Mouse (Mus musculus) embryonic facial prominence, embryonic 13.5 days (tissue): ENCODE measurements around the gene Stk24. TPM values are rescaled to one million over a fixed set of nuclear protein-coding genes. Genes with fewer than 3 reads are reported as not detected.

ENCODE experiments used
- ATAC-seq: fragments of 200-750 bp; cut with Nextera tagmentation; 2 replicates; pipeline ENCODE4 v1.8.0; 2017; ENCODE audit warnings: low read depth; ENCODE audit not compliant: insufficient number of reproducible peaks, insufficient read depth, low FRiP score, low TSS enrichment
- H3K27ac ChIP-seq: fragments of 300-500 bp; sonication (generic); 2 replicates; pipeline ENCODE4 v1.5.1; 2015; ENCODE audit warnings: moderate library complexity, mild to moderate bottlenecking, inconsistent platforms
- H3K27me3 ChIP-seq: fragments of 300-500 bp; sonication (generic); 2 replicates; pipeline ENCODE4 v1.6.1; 2015; ENCODE audit warnings: mild to moderate bottlenecking, inconsistent platforms
- H3K36me3 ChIP-seq: fragments of 300-500 bp; sonication (generic); 2 replicates; pipeline ENCODE4 v1.6.1; 2015; ENCODE audit warnings: mild to moderate bottlenecking, inconsistent platforms
- H3K4me1 ChIP-seq: fragments of 300-500 bp; sonication (generic); 2 replicates; pipeline ENCODE4 v1.6.1; 2015; ENCODE audit warnings: inconsistent platforms
- H3K4me2 ChIP-seq: fragments of 300-500 bp; sonication (generic); 2 replicates; pipeline ENCODE4 v1.6.1; 2015; ENCODE audit warnings: moderate library complexity, mild to moderate bottlenecking, inconsistent platforms
- H3K4me3 ChIP-seq: fragments of 300-500 bp; sonication (generic); 2 replicates; pipeline ENCODE4 v1.5.1; 2015; ENCODE audit warnings: mild to moderate bottlenecking, inconsistent platforms
- H3K9ac ChIP-seq: fragments of 300-500 bp; sonication (generic); 2 replicates; pipeline ENCODE4 v1.6.1; 2015; ENCODE audit warnings: mild to moderate bottlenecking, inconsistent platforms
- H3K9me3 ChIP-seq: fragments of 300-500 bp; sonication (generic); 2 replicates; pipeline ENCODE4 v1.6.1; 2016; ENCODE audit warnings: inconsistent platforms
- WGBS: fragments of 180-500 bp; shearing (Covaris S2); methylation state at CpG from one replicate; pipeline ENCODE4 v1.1.7; 2015; ENCODE audit warnings: mixed read lengths; 5-methylcytosine and 5-hydroxymethylcytosine counted together
- polyA plus RNA-seq: library from polyadenylated mRNA; unstranded; fragments of >200 nt; fragmentation: Nextera tagmentation; extraction: Ambion mirVana; gene quantifications from 2 replicates; pipeline ENCODE4 v1.2.1, GENCODE M21; 2015

Stk24 gene
- polyA plus RNA-seq, 1 experiment from 2014 or later = 41.2 TPM

DNA sequence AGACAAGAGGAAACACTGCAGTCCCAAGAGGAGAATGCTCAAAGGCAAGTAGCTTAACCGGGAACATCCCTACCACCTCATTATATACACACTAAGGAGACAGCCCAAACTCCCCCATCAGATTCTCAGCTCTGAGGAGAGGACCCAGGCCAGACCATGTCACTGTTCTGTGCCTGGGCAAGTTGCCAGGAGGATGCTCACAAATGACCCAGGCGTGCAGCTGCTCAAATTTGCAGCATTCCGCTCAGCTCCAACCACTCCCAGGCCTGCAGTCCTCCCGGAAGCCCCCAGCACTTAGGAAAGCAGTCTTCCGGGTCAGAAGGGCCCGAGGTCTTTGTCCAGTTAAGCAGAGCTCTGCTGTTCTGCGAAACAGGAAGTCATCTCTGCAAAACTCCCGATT, 31.6 kb downstream of the Stk24 start:
- no peaks in the 10 kb centered on the region for H3K36me3 ChIP-seq
- H3K9ac ChIP-seq = no peak overlapping the region
- H3K9me3 ChIP-seq = no peaks in the 10 kb centered on the region
- no peak overlapping the region for H3K4me3 ChIP-seq
- peak; percentile 21; the same call in 1 of the 2 replicates for ATAC-seq
- no peak overlapping the region for H3K4me2 ChIP-seq
- no peak overlapping the region for H3K27ac ChIP-seq
- 41% methylated on average over 8 of the region's 8 CpGs for WGBS
- no peaks in the 10 kb centered on the region for H3K27me3 ChIP-seq
- peaks cover 60% of the 10 kb centered on the region for H3K4me1 ChIP-seq

- H3K4me2 ChIP-seq = no peak overlapping the region
- H3K27me3 ChIP-seq = no peaks in the 10 kb centered on the region
- no peak for ATAC-seq
- H3K36me3 ChIP-seq = no peaks in the 10 kb centered on the region
- H3K9me3 ChIP-seq = no peaks in the 10 kb centered on the region
- WGBS = 85% methylated on average over 10 of the region's 10 CpGs
- H3K9ac ChIP-seq = no peak overlapping the region
- H3K4me3 ChIP-seq = no peak overlapping the region
- H3K27ac ChIP-seq = no peak overlapping the region
- peaks cover 56% of the 10 kb centered on the region for H3K4me1 ChIP-seq
These were observed 32.7 kb downstream of the Stk24 start for GRCm38 (mm10) chr14:121347134-121347533.

- WGBS = 80% methylated on average over 4 of the region's 4 CpGs
- Histone ChIP-seq H3K4me3 (no peak overlapping the region), H3K36me3 (no peaks in the 10 kb centered on the region), H3K9me3 (no peaks in the 10 kb centered on the region), H3K27me3 (no peaks in the 10 kb centered on the region), H3K4me1 (peaks cover 52% of the 10 kb centered on the region), H3K4me2 (no peak overlapping the region), H3K9ac (no peak overlapping the region), H3K27ac (no peak overlapping the region)
- no peak for ATAC-seq
These were observed 33.2 kb downstream of the Stk24 start for GRCm38 (mm10) chr14:121346654-121347053.

- H3K4me1 ChIP-seq = peaks cover 54% of the 10 kb centered on the region
- no peak for ATAC-seq
- WGBS = 86% methylated on average over 4 of the region's 4 CpGs
These were observed 33.8 kb downstream of the Stk24 start for GRCm38 (mm10) chr14:121346053-121346452.

DNA sequence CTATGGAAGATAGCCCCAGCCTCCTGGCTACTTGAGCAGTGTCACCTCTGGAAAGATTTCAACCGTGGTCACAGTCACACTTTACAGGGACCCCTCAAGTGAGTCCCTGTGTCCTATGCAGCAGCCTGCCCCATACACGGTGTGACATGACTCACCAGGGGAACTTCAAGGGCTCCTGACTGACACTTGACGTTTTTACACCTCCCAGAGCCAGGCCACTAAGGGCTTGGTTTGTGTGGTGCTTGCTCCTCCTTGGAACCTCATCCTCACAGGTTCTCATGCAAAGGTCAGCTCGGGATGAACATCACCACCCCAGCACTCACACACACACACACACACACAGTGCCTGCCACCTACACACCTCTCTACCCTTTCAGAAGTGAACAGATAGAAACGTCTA, 34.9 kb downstream of the Stk24 start:
- H3K36me3 ChIP-seq = no peaks in the 10 kb centered on the region
- no peaks in the 10 kb centered on the region for H3K27me3 ChIP-seq
- peaks cover 64% of the 10 kb centered on the region for H3K4me1 ChIP-seq
- H3K4me3 ChIP-seq = no peak overlapping the region
- no peak overlapping the region for H3K9ac ChIP-seq
- WGBS = 65% methylated on average over 5 of the region's 5 CpGs
- no peak for ATAC-seq
- no peaks in the 10 kb centered on the region for H3K9me3 ChIP-seq
- no peak overlapping the region for H3K27ac ChIP-seq
- no peak overlapping the region for H3K4me2 ChIP-seq

More at GRCm38 (mm10) chr14:121346053-121346452, 33.8 kb downstream of the Stk24 start:
- Histone ChIP-seq H3K27ac (no peak overlapping the region), H3K36me3 (no peaks in the 10 kb centered on the region), H3K4me2 (no peak overlapping the region), H3K4me3 (no peak overlapping the region), H3K9me3 (no peaks in the 10 kb centered on the region), H3K9ac (no peak overlapping the region), H3K27me3 (no peaks in the 10 kb centered on the region)

DNA sequence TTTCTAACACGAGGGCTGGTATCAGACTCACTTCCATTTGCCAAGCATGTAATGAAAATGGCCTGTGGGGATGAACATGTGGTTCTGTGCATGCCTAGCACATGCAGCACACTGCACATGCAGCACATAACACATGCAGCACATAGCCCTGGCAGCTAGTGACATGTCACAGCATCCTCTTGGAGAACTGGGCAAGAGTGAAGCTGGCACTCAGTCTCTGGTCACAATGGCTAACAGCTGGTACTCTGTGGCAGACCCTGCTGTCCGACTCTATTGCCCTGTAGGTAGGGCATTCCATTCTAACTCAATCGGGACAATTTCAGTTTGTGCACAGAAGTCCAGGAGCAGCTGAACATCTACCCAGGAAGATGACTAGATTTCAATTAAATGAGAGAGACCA, 36.9 kb downstream of the Stk24 start:
- Histone ChIP-seq H3K27me3 (no peaks in the 10 kb centered on the region), H3K9ac (no peak overlapping the region), H3K4me3 (no peak overlapping the region), H3K36me3 (no peaks in the 10 kb centered on the region), H3K4me2 (no peak overlapping the region), H3K27ac (no peak overlapping the region), H3K9me3 (no peaks in the 10 kb centered on the region), H3K4me1 (peaks cover 54% of the 10 kb centered on the region)
- no peak for ATAC-seq
- 80% methylated on average over 3 of the region's 3 CpGs for whole genome bisulfite sequencing

DNA sequence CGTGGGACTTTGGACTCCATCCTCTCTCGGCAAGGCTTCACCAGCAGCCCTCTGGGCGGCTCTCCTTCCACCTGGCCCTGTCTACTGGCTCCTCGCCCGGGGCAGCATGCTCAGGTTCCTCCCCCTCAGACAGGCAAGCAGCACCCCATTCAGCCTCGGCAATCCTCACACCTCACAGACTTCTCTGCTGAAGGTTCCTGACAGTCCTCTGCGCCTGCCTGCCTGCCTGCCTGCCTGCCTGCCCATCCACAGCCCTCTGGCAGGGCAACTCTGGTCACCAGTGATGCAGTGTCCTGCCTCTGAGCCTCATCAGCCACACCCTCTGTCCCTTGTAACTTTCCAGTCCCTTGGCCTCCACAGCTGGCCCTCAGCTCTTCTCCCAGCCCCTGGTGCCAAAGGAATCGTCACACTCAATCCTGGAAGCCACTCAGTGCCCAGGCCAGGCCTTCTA, 39.8 kb downstream of the Stk24 start:
- Histone ChIP-seq H3K4me2 (no peak overlapping the region), H3K4me3 (no peak overlapping the region), H3K27me3 (no peaks in the 10 kb centered on the region), H3K27ac (no peak overlapping the region), H3K4me1 (peaks cover 33% of the 10 kb centered on the region), H3K36me3 (peaks cover 28% of the 10 kb centered on the region), H3K9ac (no peak overlapping the region), H3K9me3 (no peaks in the 10 kb centered on the region)
- no peak for ATAC-seq
- WGBS = 64% methylated on average over 8 of the region's 8 CpGs

DNA sequence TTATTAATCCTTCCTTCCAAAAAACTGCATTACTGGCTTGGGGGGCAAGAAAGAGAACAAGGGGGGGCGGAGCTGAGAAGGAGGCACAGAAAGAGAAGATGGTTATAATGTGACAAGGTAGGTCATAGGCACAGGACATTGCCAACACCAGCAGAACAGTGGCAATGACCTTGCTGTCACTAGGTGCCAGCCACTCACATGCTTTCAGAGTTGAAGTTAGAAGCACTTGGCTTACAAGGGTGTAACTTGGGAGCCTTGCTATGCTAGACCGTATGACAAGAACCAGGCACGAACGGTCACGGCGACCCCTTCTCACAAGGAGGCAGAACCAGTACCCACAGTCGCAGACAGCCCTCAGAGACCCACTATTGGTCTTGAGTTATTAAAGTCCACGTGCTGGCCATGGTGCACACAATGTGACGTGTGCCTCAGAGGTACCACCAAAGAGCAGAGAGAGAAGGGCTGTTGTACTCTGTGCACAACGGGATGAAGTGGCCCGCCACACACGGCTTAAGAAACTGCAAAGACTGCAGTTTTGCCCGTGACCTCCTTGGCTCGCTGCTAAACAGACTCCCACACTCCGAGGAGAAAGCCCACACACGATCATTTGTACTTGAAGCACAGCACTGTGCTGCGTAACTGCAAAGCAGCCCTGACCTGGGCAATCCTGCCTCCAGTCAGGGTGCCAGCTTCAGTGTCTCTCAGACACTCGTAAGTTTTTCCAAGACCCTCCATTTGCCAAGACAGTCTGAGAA, 40.8 kb downstream of the Stk24 start:
- ATAC-seq = no peak
- 81% methylated on average over 18 of the region's 18 CpGs for WGBS

GRCm38 (mm10) chr14:121330090-121330408, 49.8 kb downstream of the Stk24 start:
- Histone ChIP-seq H3K4me1 (peaks cover 33% of the 10 kb centered on the region), H3K9ac (no peak overlapping the region), H3K4me2 (no peak overlapping the region), H3K4me3 (no peak overlapping the region), H3K36me3 (peaks cover 15% of the 10 kb centered on the region), H3K27ac (no peak overlapping the region), H3K27me3 (no peaks in the 10 kb centered on the region), H3K9me3 (no peaks in the 10 kb centered on the region)
- no peak for ATAC-seq
- 73% methylated on average over 3 of the region's 3 CpGs for WGBS

More for the DNA sequence above, 40.8 kb downstream of the Stk24 start:
- Histone ChIP-seq H3K9ac (no peak overlapping the region), H3K4me3 (no peak overlapping the region), H3K27ac (no peak overlapping the region), H3K4me2 (no peak overlapping the region), H3K27me3 (no peaks in the 10 kb centered on the region), H3K36me3 (peaks cover 34% of the 10 kb centered on the region), H3K4me1 (peaks cover 27% of the 10 kb centered on the region), H3K9me3 (no peaks in the 10 kb centered on the region)

- WGBS = 48% methylated on average over 5 of the region's 5 CpGs
- H3K27ac ChIP-seq = no peak overlapping the region
- H3K9ac ChIP-seq = no peak overlapping the region
- no peak overlapping the region for H3K4me2 ChIP-seq
- no peak overlapping the region for H3K4me3 ChIP-seq
- peaks cover 10% of the 10 kb centered on the region for H3K36me3 ChIP-seq
- peaks cover 38% of the 10 kb centered on the region for H3K4me1 ChIP-seq
- no peak for ATAC-seq
- no peaks in the 10 kb centered on the region for H3K9me3 ChIP-seq
- H3K27me3 ChIP-seq = no peaks in the 10 kb centered on the region
These were observed 50.3 kb downstream of the Stk24 start for GRCm38 (mm10) chr14:121329401-121330089.

- Histone ChIP-seq H3K4me2 (no peak overlapping the region), H3K36me3 (peaks cover 9% of the 10 kb centered on the region; the same call in 1 of the 2 replicates), H3K9me3 (no peaks in the 10 kb centered on the region), H3K27ac (no peak overlapping the region), H3K9ac (no peak overlapping the region), H3K4me3 (no peak overlapping the region), H3K27me3 (no peaks in the 10 kb centered on the region), H3K4me1 (peaks cover 44% of the 10 kb centered on the region)
- ATAC-seq = no peak
- 75% methylated on average over 5 of the region's 5 CpGs for WGBS
These were observed 50.9 kb downstream of the Stk24 start for GRCm38 (mm10) chr14:121328878-121329277.

GRCm38 (mm10) chr14:121326432-121326831, 53.4 kb downstream of the Stk24 start:
- no peak for ATAC-seq
- no peak overlapping the region for H3K9ac ChIP-seq
- peaks cover 62% of the 10 kb centered on the region for H3K4me1 ChIP-seq
- no peaks in the 10 kb centered on the region for H3K36me3 ChIP-seq
- H3K27ac ChIP-seq = no peak overlapping the region
- WGBS = 83% methylated on average over 2 of the region's 2 CpGs
- no peaks in the 10 kb centered on the region for H3K27me3 ChIP-seq
- no peak overlapping the region for H3K4me3 ChIP-seq
- no peak overlapping the region for H3K4me2 ChIP-seq
- H3K9me3 ChIP-seq = no peaks in the 10 kb centered on the region
